Mouse (Mus musculus): ENCODE measurements at regions not wholly inside any gene's neighbourhood (a gene's known extent, or its start where the extent isn't known, plus 50 kb on each side); places are given as distances from the start of the nearest gene placed in this dataset.

DNA sequence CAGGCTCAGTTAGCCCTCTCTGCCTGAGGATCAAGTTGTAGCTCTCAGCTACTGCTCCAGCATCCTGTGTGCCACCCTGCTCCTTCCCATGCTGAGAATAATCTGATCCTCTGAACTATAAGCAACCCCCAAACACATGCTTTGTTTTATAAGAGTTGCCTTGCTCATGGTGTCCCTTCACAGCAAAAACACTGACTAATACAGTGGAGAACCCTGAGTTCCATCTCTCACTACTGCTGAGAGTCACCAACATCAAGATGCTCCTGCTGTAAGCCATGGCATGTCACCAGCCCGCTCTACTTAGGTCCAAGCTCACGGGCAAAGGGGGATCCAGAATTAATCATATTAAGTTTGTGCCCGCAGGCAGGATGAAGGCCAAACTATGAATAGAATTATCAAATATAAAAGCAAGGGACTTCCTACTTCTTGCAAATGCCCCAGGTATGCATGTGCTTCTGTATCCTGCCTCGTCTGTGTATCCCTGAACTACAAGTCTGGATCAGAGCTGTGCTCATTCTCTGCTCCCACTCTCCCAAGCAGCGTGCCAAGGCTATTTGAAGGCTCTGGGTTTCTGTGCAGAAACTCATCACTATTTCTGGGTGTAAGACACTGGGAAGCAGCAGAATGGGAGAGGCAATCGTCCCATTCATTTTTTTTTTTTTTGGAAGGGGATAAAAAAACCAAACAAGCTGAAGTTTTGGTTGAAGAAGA, 243.7 kb upstream of the Pfn2 start:
- Histone ChIP-seq H3K4me3 (ENCODE audit: low read depth, low read length) (no peak overlapping the region), H3K36me3 (replicated peaks; ENCODE audit: control insufficient read depth, insufficient read depth, low read length) (no peaks in the 10 kb centered on the region), H3K27ac (ENCODE audit: low read depth) (no peak overlapping the region), H3K4me1 (ENCODE audit: control insufficient read depth, insufficient read depth) (no peaks in the 10 kb centered on the region), H3K9ac (replicated peaks; ENCODE audit: low read depth, low read length) (no peak overlapping the region), H3K4me2 (ENCODE audit: low read depth, low read length) (no peak overlapping the region), H3K27me3 (ENCODE audit: control insufficient read depth, insufficient read depth, low read length) (no peaks in the 10 kb centered on the region), H3K9me3 (replicated peaks; ENCODE audit: control insufficient read depth, low read length) (no peaks in the 10 kb centered on the region)
- DNase-seq (ENCODE audit: low spot score) (no peak), ATAC-seq (ENCODE audit: insufficient read depth, low read depth) (no peak)
- no peak for TF ChIP-seq EP300 (IDR thresholded peaks at IDR 0.05; ENCODE audit: low read depth)
- TF ChIP-seq CTCF (IDR thresholded peaks at IDR 0.05; ENCODE audit: low read depth): no peak
- 76% methylated on average over 6 of the region's 6 CpGs for WGBS

DNA sequence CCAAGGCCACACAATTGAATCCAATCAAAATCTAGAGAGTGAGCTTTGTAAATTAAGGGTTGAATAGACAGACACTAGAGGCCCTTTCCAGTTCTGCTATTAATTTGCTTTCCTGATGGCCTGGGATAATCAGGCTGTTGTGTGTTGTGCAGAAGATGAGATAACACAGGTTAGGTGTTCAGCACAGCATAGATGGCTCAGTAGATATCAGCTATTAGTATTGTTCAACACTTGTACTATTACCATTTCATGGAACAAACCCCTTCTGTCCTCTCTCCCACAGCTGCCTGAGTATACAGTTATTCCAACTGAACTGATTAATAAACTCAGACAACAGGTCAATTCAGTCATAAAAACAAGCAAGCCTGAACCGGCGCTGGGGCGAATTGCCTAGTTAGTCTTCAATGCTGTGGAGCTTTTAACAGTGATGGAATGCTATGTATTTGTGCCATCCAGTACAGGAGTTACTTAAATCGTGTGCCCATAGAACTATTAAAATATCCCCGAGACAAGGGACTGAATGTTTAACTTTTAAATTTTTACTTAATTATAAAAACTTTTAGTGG, 263.1 kb upstream of the Pfn2 start:
- Histone ChIP-seq H3K27me3 (ENCODE audit: control insufficient read depth, insufficient read depth, low read length) (no peaks in the 10 kb centered on the region), H3K36me3 (replicated peaks; ENCODE audit: control insufficient read depth, insufficient read depth, low read length) (no peaks in the 10 kb centered on the region), H3K4me1 (ENCODE audit: control insufficient read depth, insufficient read depth) (no peaks in the 10 kb centered on the region), H3K27ac (ENCODE audit: low read depth) (no peak overlapping the region), H3K9me3 (replicated peaks; ENCODE audit: control insufficient read depth, low read length) (no peaks in the 10 kb centered on the region), H3K4me2 (ENCODE audit: low read depth, low read length) (no peak overlapping the region), H3K9ac (replicated peaks; ENCODE audit: low read depth, low read length) (no peak overlapping the region), H3K4me3 (ENCODE audit: low read depth, low read length) (no peak overlapping the region)
- DNase-seq (ENCODE audit: low spot score) (no peak), ATAC-seq (ENCODE audit: insufficient read depth, low read depth) (no peak)
- 75% methylated on average over 5 of the region's 5 CpGs for WGBS
- no peak for TF ChIP-seq EP300 (IDR thresholded peaks at IDR 0.05; ENCODE audit: low read depth)

DNA sequence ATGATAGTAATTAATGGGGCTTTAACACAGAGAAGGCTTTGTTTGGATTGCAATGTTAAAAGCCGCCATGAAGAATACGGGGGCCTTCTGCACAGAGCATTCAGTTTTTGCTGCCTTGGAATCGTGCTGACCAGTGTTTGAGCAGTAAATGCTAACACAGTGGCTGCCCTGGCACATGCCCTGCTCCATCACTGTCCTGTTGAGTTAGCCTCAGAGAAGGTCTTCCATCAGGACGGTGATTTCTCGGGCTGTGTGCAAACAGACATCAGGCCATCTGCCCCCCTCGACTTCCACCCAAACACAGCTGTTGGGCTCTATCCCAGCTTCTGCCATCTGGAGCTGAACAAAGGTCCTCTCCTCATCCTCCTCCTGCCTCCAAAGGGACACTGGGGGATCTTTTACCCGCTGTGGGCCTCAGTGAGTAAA, 264.6 kb upstream of the Pfn2 start:
- Histone ChIP-seq H3K9ac (replicated peaks; ENCODE audit: low read depth, low read length) (no peak overlapping the region), H3K4me3 (ENCODE audit: low read depth, low read length) (no peak overlapping the region), H3K4me1 (ENCODE audit: control insufficient read depth, insufficient read depth) (no peaks in the 10 kb centered on the region), H3K4me2 (ENCODE audit: low read depth, low read length) (no peak overlapping the region), H3K27ac (ENCODE audit: low read depth) (no peak overlapping the region), H3K27me3 (ENCODE audit: control insufficient read depth, insufficient read depth, low read length) (no peaks in the 10 kb centered on the region), H3K9me3 (replicated peaks; ENCODE audit: control insufficient read depth, low read length) (no peaks in the 10 kb centered on the region), H3K36me3 (replicated peaks; ENCODE audit: control insufficient read depth, insufficient read depth, low read length) (no peaks in the 10 kb centered on the region)
- ATAC-seq (ENCODE audit: insufficient read depth, low read depth) (no peak), DNase-seq (ENCODE audit: low spot score) (no peak)
- TF ChIP-seq CTCF (IDR thresholded peaks at IDR 0.05; ENCODE audit: low read depth) (no peak), EP300 (IDR thresholded peaks at IDR 0.05; ENCODE audit: low read depth) (no peak)
- 77% methylated on average over 7 of the region's 7 CpGs for WGBS

DNA sequence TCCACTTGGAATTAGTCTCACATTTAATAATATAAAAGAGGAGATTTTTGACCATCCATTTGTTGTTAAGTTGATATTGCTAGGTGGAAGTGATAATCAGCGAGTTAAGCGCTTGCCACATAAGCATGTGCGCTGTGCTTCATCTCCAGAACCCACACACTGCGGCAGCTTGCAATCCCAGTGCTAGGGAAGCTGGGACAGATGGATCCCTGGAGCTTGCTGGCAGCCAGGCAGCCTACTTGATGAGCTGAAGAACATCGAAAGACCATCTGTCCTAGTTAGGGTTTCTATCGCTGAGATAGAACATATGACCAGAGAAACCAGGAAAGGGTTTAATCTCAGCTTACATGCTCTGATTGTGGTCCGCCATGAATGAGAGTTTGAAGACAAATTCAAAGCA, 266.1 kb upstream of the Pfn2 start:
- no peaks in the 10 kb centered on the region for H3K27me3 ChIP-seq (ENCODE audit: control insufficient read depth, insufficient read depth, low read length)
- TF ChIP-seq EP300 (IDR thresholded peaks at IDR 0.05; ENCODE audit: low read depth) (no peak), CTCF (IDR thresholded peaks at IDR 0.05; ENCODE audit: low read depth) (no peak)
- H3K4me1 ChIP-seq (ENCODE audit: control insufficient read depth, insufficient read depth): no peaks in the 10 kb centered on the region
- ATAC-seq (ENCODE audit: insufficient read depth, low read depth) (no peak), DNase-seq (ENCODE audit: low spot score) (no peak)
- no peaks in the 10 kb centered on the region for H3K9me3 ChIP-seq (replicated peaks; ENCODE audit: control insufficient read depth, low read length)
- H3K36me3 ChIP-seq (replicated peaks; ENCODE audit: control insufficient read depth, insufficient read depth, low read length): no peaks in the 10 kb centered on the region
- H3K4me2 ChIP-seq (ENCODE audit: low read depth, low read length): no peak overlapping the region
- no peak overlapping the region for H3K9ac ChIP-seq (replicated peaks; ENCODE audit: low read depth, low read length)
- 92% methylated on average over 7 of the region's 7 CpGs for WGBS
- no peak overlapping the region for H3K4me3 ChIP-seq (ENCODE audit: low read depth, low read length)
- no peak overlapping the region for H3K27ac ChIP-seq (ENCODE audit: low read depth)

DNA sequence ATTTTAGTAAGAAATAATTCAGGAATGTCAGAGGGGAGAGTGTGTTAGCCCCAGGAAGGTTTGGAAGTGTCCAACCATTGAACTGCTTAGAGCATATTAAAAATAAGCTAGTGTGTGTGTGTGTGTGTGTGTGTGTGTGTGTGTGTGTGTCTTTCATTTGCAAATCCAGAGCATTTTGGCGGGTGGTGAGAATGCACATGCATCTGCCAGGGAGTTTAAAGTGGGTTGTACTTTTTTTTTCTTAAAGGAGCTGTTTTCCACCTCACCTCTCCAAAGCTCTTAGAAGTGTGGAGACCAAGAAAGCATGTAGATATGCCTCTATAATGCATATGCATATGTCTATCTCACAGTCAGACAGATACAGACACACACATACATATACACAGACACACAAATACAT, 267.6 kb upstream of the Pfn2 start:
- H3K36me3 ChIP-seq (replicated peaks; ENCODE audit: control insufficient read depth, insufficient read depth, low read length): no peaks in the 10 kb centered on the region
- H3K4me3 ChIP-seq (ENCODE audit: low read depth, low read length): no peak overlapping the region
- 42% methylated on average over 1 of the region's 1 CpGs for WGBS
- H3K9ac ChIP-seq (replicated peaks; ENCODE audit: low read depth, low read length): no peak overlapping the region
- no peak overlapping the region for H3K27ac ChIP-seq (ENCODE audit: low read depth)
- no peak for TF ChIP-seq EP300 (IDR thresholded peaks at IDR 0.05; ENCODE audit: low read depth)
- TF ChIP-seq CTCF (IDR thresholded peaks at IDR 0.05; ENCODE audit: low read depth): no peak
- no peaks in the 10 kb centered on the region for H3K9me3 ChIP-seq (replicated peaks; ENCODE audit: control insufficient read depth, low read length)
- no peaks in the 10 kb centered on the region for H3K4me1 ChIP-seq (ENCODE audit: control insufficient read depth, insufficient read depth)
- ATAC-seq (ENCODE audit: insufficient read depth, low read depth) (no peak), DNase-seq (ENCODE audit: low spot score) (no peak)
- H3K4me2 ChIP-seq (ENCODE audit: low read depth, low read length): no peak overlapping the region
- H3K27me3 ChIP-seq (ENCODE audit: control insufficient read depth, insufficient read depth, low read length): no peaks in the 10 kb centered on the region

DNA sequence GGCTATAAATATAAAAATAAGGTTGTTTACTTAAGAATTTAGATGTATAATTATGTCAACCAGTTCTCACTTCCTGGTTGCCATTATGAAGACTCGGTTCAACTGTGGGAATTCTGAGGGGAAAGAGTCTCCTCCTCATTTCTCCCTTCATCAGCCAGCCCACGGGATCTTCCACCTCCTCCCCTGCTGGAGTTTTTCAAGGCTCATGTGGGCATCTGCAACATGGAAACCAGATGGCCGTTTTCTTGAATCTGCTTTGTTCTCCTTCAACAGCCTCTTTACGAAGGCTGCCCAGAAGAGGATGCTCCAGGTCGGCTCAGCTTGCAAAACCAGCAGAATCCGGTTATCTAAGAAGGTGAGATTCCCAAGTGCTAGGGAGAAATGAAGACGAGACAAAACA, 269.0 kb upstream of the Pfn2 start:
- ATAC-seq (ENCODE audit: insufficient read depth, low read depth) (no peak), DNase-seq (ENCODE audit: low spot score) (no peak)
- H3K9me3 ChIP-seq (replicated peaks; ENCODE audit: control insufficient read depth, low read length): no peaks in the 10 kb centered on the region
- H3K36me3 ChIP-seq (replicated peaks; ENCODE audit: control insufficient read depth, insufficient read depth, low read length): no peaks in the 10 kb centered on the region
- H3K27ac ChIP-seq (ENCODE audit: low read depth): no peak overlapping the region
- TF ChIP-seq CTCF (IDR thresholded peaks at IDR 0.05; ENCODE audit: low read depth) (no peak), EP300 (IDR thresholded peaks at IDR 0.05; ENCODE audit: low read depth) (no peak)
- H3K9ac ChIP-seq (replicated peaks; ENCODE audit: low read depth, low read length): no peak overlapping the region
- no peaks in the 10 kb centered on the region for H3K4me1 ChIP-seq (ENCODE audit: control insufficient read depth, insufficient read depth)
- WGBS: 67% methylated on average over 7 of the region's 7 CpGs
- H3K4me3 ChIP-seq (ENCODE audit: low read depth, low read length): no peak overlapping the region
- no peak overlapping the region for H3K4me2 ChIP-seq (ENCODE audit: low read depth, low read length)
- H3K27me3 ChIP-seq (ENCODE audit: control insufficient read depth, insufficient read depth, low read length): no peaks in the 10 kb centered on the region

Measured in heart, postnatal 0 days (tissue).